Mouse (Mus musculus) heart, adult 18-20 months (tissue): ENCODE data around the gene Arvcf. TPM values are rescaled to one million over a fixed set of nuclear protein-coding genes. Genes with fewer than 3 reads are reported as not detected.

ENCODE experiments used
- DNase-seq, 2 experiments: peaks; one replicate each; pipeline ENCODE4 v3.0.0; 2021 to 2022; ENCODE audit warnings: mixed read lengths in 1 of 2
- microRNA-seq, 2 experiments: library from miRNA; unstranded; fragments of <30 nt; microRNA quantifications; one replicate each; pipeline ENCODE4 v1.2.0; 2022
- total RNA-seq, 2 experiments: library from RNA; stranded (reverse); gene quantifications; 2 replicates each; pipeline ENCODE4 v1.2.3; 2021

Gene Arvcf
- total RNA-seq, 2 experiments from 2014 or later, result 13.1 to 15.1 TPM

DNA sequence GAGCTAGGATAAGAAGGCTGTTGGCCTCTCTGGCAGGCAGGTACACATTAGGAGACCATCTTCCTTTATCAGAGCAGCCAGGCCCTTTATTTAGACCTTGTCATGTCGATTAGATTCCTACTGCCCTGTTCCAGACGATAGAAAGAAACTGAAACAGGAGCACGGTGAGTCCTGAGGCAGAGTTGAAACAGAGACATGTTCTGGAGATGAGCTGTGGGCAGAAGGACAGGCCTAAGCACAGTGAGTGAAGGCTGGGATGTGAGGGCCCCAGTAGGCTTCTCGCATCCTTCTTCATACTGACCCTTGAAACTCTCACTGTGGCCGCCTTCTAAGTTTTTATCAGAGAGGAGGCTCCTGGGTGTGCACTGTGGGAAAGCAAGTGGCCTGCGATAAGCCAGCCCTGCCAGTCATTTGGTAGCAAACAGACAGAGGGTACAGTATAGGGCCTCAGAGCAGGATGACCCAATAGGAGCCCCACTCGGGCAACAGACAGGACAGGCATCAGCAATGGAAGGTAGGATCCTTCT, 80.6 kb downstream of the Arvcf start:
- DNase-seq, result no peak

DNA sequence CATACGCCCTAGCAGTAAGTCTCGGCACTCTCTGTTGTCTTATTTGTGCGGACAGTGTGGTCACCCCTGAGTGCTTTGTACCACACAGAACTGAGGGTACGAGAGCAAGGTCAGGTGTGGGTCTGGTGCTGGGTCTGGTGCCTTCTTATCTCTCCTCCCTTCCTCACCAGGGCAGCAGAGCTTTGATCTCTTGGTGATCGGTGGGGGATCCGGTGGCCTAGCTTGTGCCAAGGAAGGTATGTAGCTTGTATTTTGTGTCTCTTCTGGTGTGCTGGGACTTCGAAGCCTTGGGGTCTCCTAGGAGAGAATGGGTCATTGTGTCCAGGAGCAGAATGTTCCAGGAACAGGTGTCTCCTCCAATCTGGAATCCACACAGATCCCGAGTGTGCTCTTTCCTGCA, 81.7 kb downstream of the Arvcf start:
- DNase-seq, result no peak

GRCm38 (mm10) chr16:18430641-18431212, 82.7 kb downstream of the Arvcf start:
- no peak for DNase-seq

DNA sequence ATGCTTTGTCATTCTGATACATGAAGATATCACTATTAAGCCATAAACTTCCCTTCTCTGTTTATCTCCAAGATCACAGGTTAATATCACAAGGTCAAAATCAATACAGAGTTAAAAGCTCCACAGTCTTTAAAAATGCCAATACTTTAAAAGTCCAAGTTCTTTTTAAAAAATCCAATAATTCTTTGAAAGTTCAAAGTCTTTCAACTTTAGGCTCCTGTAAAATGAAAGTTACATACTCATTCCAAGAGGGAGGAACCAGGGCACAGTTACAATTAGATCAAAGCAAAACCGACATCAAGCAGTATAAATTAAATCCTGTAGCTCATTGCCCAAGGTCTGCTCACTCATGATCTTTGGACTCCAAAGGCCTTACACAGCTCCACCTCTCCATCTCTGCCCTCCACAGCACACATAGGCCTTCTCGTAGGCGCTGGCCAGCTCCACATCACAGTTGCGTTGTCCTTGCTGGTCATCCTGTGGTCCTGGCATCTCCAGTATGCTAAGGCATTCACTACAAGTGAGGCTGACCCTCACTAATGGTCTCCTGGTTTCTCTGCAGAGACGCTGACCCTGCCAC, 85.4 kb downstream of the Arvcf start:
- no peak for DNase-seq

GRCm38 (mm10) chr16:18436128-18436527, 88.1 kb downstream of the Arvcf start:
- DNase-seq, result no peak

- DNase-seq, result peak; percentile 90 to 99
Observed at GRCm38 (mm10) chr16:18443385-18443841, 95.4 kb downstream of the Arvcf start.

DNA sequence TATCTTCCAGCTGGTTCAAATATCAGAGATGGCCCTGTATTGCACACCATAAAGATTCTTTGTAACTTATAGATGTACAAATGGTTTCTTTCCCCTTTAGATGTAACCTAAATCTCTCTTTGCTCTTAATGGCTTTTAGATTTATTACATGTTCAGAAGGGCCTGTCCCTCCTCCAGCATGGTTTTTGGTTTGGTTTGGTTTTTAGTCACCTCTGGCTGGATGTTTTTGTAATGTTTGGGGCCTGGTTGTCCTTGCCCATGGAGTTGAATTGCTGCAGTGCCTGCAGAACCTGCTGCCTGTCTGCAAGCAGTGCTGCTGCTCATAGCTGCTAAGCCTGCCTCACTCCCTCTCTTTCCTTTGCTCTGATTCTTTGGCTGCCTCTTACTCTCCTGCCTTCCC, 99.3 kb downstream of the Arvcf start:
- DNase-seq, result no peak

GRCm38 (mm10) chr16:18448104-18448503, 100.1 kb downstream of the Arvcf start:
- DNase-seq, result no peak

- DNase-seq, result no peak
Observed at GRCm38 (mm10) chr16:18449005-18449404, 101.0 kb downstream of the Arvcf start.

DNA sequence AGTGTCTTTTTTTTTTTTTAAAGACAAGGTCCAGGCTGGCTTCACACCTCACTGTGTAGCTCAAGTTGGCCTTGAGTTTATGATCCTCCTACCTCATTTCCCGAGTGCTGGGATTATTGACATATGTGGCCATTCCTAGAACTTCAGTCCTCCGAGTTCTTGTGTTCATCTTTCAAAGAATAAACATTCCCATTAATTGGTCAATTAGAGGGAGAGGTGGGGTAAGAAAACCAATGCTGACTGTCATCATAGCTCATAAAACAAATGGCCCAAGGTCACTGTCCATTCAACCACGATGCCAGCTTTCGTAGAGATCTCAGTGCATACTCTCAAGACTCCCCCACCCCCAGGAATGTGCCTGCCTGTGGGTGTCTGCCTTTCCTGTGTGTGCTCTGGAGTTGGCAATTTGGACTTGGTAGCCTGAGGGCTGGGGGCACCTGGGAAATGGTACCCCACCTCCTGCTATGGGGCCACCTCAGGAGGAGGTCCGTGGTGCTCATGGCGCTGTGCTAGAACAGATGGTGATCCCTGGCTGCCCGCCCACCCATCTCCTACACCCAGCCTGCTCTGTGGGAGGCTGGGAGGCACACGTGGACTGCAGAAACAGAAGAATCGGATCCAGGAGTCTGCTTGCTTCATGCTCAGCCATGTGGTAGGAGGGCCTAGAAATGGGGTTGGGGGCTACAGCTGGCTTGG, 103.7 kb downstream of the Arvcf start:
- DNase-seq, result no peak

GRCm38 (mm10) chr16:18452361-18452862, 104.4 kb downstream of the Arvcf start:
- no peak for DNase-seq

DNA sequence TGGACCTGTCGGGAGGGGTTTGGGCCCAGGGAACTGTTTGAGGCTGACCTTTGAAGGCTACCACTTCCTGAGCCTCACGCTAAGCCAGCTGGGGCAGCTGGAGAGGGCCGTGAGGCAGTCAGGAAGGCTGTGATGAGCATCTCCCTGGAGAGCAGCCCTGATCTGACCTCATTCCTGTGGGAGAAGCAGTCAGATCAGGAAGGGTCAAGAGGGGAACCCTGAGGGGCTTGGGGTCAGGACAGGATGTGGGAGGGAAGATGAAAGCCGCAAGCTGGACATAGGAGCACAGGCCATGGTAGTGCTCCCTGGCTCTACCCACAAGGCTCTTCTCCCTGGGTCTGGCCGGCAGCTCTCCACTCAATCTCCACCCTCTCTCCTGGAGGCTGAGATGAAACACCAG, 105.9 kb downstream of the Arvcf start:
- peak; percentile 17 to 35 for DNase-seq

GRCm38 (mm10) chr16:18455407-18455806, 107.4 kb downstream of the Arvcf start:
- no peak for DNase-seq

Small RNA genes within 50 kb of the gene (microRNA-seq; reads per million reads assigned to microRNA genes)
- gene Gm26219, result 0 reads per million in 2 experiments
- 1,490 to 2,183 reads per million in 2 experiments for gene Mir185

Other genes with a start within 250 kb of the Arvcf start
- 1 to 10 TPM; 3.6 to 5.5 TPM for gene Rtn4r, start 220.5 kb upstream of the Arvcf start, total RNA-seq
- not detected for gene Ccdc188, start 130.3 kb upstream of the Arvcf start, total RNA-seq
- gene Zdhhc8, start 113.0 kb upstream of the Arvcf start, total RNA-seq, result 10 to 100 TPM; 18.1 to 25.1 TPM
- gene Trmt2a, start 99.5 kb upstream of the Arvcf start, total RNA-seq, result 10 to 100 TPM; 13.8 to 16.7 TPM
- 10 to 100 TPM; 36.3 to 42.5 TPM for gene Ranbp1, start 99.5 kb upstream of the Arvcf start, total RNA-seq
- not detected for gene Gm49776, start 89.9 kb upstream of the Arvcf start, total RNA-seq
- 10 to 100 TPM; 10.9 to 12.4 TPM for gene Dgcr8, start 58.9 kb upstream of the Arvcf start, total RNA-seq
- gene Tango2, start 79 bp upstream of the Arvcf start, total RNA-seq, result 100 to 1,000 TPM; 170 to 176 TPM
- 10 to 100 TPM; 42.9 to 44.4 TPM for gene Txnrd2, start 78.2 kb downstream of the Arvcf start, total RNA-seq
- gene Comt, start 78.7 kb downstream of the Arvcf start, total RNA-seq, result 100 to 1,000 TPM; 123 to 141 TPM
- gene Gnb1l, start 150.5 kb downstream of the Arvcf start, total RNA-seq, result 1 to 10 TPM; 6.1 to 6.4 TPM
- 1 to 10 TPM; 3.9 to 4.1 TPM for gene Rtl10, start 150.7 kb downstream of the Arvcf start, total RNA-seq
- 1 to 10 TPM; 1.1 to 1.3 TPM for gene Tbx1, start 242.5 kb downstream of the Arvcf start, total RNA-seq